ENCODE assay signal across 28 mouse cellular contexts in the genomic region with DNA sequence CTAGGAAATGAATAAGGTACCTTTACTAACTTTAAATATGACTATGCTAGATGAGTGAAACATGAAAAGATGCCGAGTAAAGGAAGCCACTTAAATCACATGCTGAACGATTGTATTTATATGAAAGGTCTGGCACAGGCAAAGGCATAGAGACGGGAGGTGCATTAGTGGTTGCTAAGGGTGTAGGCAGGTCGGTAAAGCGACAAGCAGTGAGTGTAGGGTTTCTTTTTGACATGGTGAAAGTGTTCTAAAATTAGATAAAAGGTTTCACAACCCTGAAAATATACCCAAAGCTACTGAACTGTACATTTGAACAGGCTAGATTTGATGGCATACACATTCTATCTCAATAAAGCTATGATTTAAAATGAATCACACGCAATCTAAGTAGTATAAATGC. TPM values are rescaled to one million over a fixed set of nuclear protein-coding genes. Genes with fewer than 3 reads are reported as not detected.
DNase-seq lines count a peak whose midpoint lies in the region; ATAC-seq and TF ChIP-seq lines count a peak whose summit lies in the region.
"Had no signal": no experiment of that assay in that cellular context is flagged by ENCODE, and none has a peak within 500 bp of the region (broad histone marks: within the 10 kb centered on the region; RNA-seq: fewer than 3 reads in every experiment).

No protein-coding gene starts in this region.

- TF ChIP-seq EP300 in CH12.LX (IDR thresholded peaks at IDR 0.05; ENCODE audit: low read length): peak; percentile 42; the same call in 1 of the 2 replicates

- peak; percentile 43 for ATAC-seq in inflammation-experienced regulatory T-cells, adult 6 months
- ATAC-seq: forebrain, embryonic 15.5 days; intestine, embryonic 16.5 days; Patski had no signal

- in situ Hi-C loops in CH12.LX (cut with MboI; ENCODE audit: low pct_ligation_motif_present, low pct_unique_long_range_greater_than_20kb, low sequenced_read_pairs): no loop called here

- H3K27ac ChIP-seq in CH12.LX (ENCODE audit: insufficient read depth, low read depth): no peak overlapping the region
- H3K27ac ChIP-seq: embryonic facial prominence, embryonic 12.5 days; forebrain, embryonic 15.5 days; heart, adult 2 months; heart, embryonic 15.5 days; hindbrain, embryonic 14.5 days had no signal

- no peaks in the 10 kb centered on the region for H3K27me3 ChIP-seq in CH12.LX (replicated peaks)
- H3K27me3 ChIP-seq: embryonic facial prominence, embryonic 12.5 days; forebrain, embryonic 15.5 days; heart, embryonic 15.5 days; Patski had no signal

- H3K79me2 ChIP-seq in CH12.LX (replicated peaks; ENCODE audit: control insufficient read depth, extremely low read depth, insufficient read depth, poor library complexity, severe bottlenecking): no peaks in the 10 kb centered on the region

- H3K4me2 ChIP-seq in CH12.LX (ENCODE audit: insufficient read depth, low read depth, poor library complexity, severe bottlenecking): no peak overlapping the region
- H3K4me2 ChIP-seq: embryonic facial prominence, embryonic 12.5 days; forebrain, embryonic 15.5 days; heart, embryonic 11.5 days; heart, embryonic 15.5 days; hindbrain, embryonic 14.5 days had no signal

- TF ChIP-seq POLR2A in CH12.LX (IDR thresholded peaks at IDR 0.05; ENCODE audit: low read depth, low read length): no peak

- peak; percentile 44 for DNase-seq in gastrocnemius, adult 18-20 months (ENCODE audit: low spot score)
- no peak for DNase-seq in gastrocnemius, postnatal 25 days
- DNase-seq in CH12.LX (ENCODE audit: extremely low read depth): peak; percentile 34
- DNase-seq in skeletal muscle tissue, adult 2 months (ENCODE audit: low read depth, low spot score): peak; percentile 50
- no peak for DNase-seq in layer of hippocampus, adult 8-10 months (ENCODE audit: low spot score in 2 of 2)
- DNase-seq in left cerebral cortex, adult 11 months (ENCODE audit: low spot score): no peak
- DNase-seq in spleen, adult 18-20 months: no peak
- DNase-seq: adrenal gland, adult 2 months; adrenal gland, postnatal 25 days; cerebellum, adult 2 months; cerebellum, postnatal 14 days; embryo, embryonic 11 days; heart, adult 2 months; heart, postnatal 14 days had no signal

- peaks cover 0 to 24% of the 10 kb centered on the region in 2 experiments; a peak in 2 of 4 replicates for H3K4me1 ChIP-seq in CH12.LX (ENCODE audit: control insufficient read depth in 1 of 2, insufficient read depth in 2 of 2)
- H3K4me1 ChIP-seq: embryonic facial prominence, embryonic 12.5 days; forebrain, embryonic 15.5 days; heart, embryonic 15.5 days had no signal

- TF ChIP-seq RAD21 in CH12.LX (IDR thresholded peaks at IDR 0.05; ENCODE audit: low read depth, low read length): no peak

- H3K4me3 ChIP-seq in CH12.LX (replicated peaks in 1 of 3; ENCODE audit: low read depth in 2 of 3, low read length in 2 of 3, poor library complexity in 1 of 3): no peak overlapping the region
- H3K4me3 ChIP-seq: embryonic facial prominence, embryonic 12.5 days; forebrain, embryonic 15.5 days; heart, adult 2 months; heart, embryonic 15.5 days had no signal

- no peaks in the 10 kb centered on the region for H3K36me3 ChIP-seq in CH12.LX (replicated peaks in 1 of 2; ENCODE audit: control insufficient read depth in 1 of 2, insufficient read depth in 1 of 2, low read length in 1 of 2)
- H3K36me3 ChIP-seq: embryonic facial prominence, embryonic 12.5 days; forebrain, embryonic 15.5 days; heart, embryonic 15.5 days had no signal

- dilution Hi-C loops in CH12.LX (cut with MboI; ENCODE audit: extremely low pct_ligation_motif_present, extremely low pct_unique_long_range_greater_than_20kb, low sequenced_read_pairs): no loop called here

- no peak for TF ChIP-seq CTCF in CH12.LX (conservative IDR thresholded peaks at IDR 0.05 in 1 of 2, IDR thresholded peaks at IDR 0.05 in 1 of 2; ENCODE audit: low read depth in 2 of 2, low read length in 2 of 2)

- no peak overlapping the region for H3K9ac ChIP-seq in CH12.LX (ENCODE audit: insufficient read depth, low read depth)
- H3K9ac ChIP-seq: embryonic facial prominence, embryonic 12.5 days; forebrain, embryonic 15.5 days; heart, embryonic 15.5 days; hindbrain, embryonic 14.5 days had no signal

- H3K9me3 ChIP-seq in CH12.LX (replicated peaks; ENCODE audit: low read length): peaks cover 5% of the 10 kb centered on the region
- H3K9me3 ChIP-seq: embryonic facial prominence, embryonic 12.5 days; forebrain, embryonic 15.5 days; heart, embryonic 15.5 days had no signal

TF ChIP-seq in CH12.LX, 34 proteins besides CTCF, POLR2A, EP300 and RAD21:
- 0 out of 2 replicates have a peak, but pooled peaks have one; percentile 31 for TF ChIP-seq SIN3A (IDR thresholded peaks at IDR 0.05; ENCODE audit: low read length)
- no peak for TF ChIP-seq PAX5 (IDR thresholded peaks at IDR 0.05; ENCODE audit: low read length)
- no peak for TF ChIP-seq KAT2A (IDR thresholded peaks at IDR 0.05; ENCODE audit: insufficient replicate concordance, low read length)
- peak; percentile 80 for TF ChIP-seq MEF2A (IDR thresholded peaks at IDR 0.05; ENCODE audit: borderline replicate concordance, low read depth, low read length)
- TF ChIP-seq IRF4 (IDR thresholded peaks at IDR 0.05; ENCODE audit: low read depth, low read length): peak; percentile 66

RNA-seq across cellular contexts. Expression of gene Tnpo1, which starts 10.9 kb away (rescaled TPM):
- 10 to 100 TPM; 26.9 to 36.5 TPM for total RNA-seq in gastrocnemius, adult 18-20 months (2021)
- total RNA-seq in gastrocnemius, postnatal 25 days (2021): 10 to 100 TPM; 33.5 to 33.8 TPM
- total RNA-seq in CH12.LX (2012; rRNA removed) (93.6 and 111 TPM in 2 replicates), CH12.LX (2014; rRNA removed) (95.9 and 104 TPM in 2 replicates)
- 90.7 and 105 TPM in 2 replicates for polyA plus RNA-seq in CH12.LX (2012; ENCODE audit: insufficient read length, low read depth)
- 10 to 100 TPM; 24.5 to 35.9 (median 35.5) TPM for polyA plus RNA-seq in inflammation-experienced regulatory T-cells, adult 6 months (2017; shearing (Covaris generic))
- total RNA-seq in layer of hippocampus, adult 8-10 months (2022): 10 to 100 TPM; 62.4 to 73.5 (median 71.6) TPM

RNA-seq across cellular contexts. Expression of gene 1700024P04Rik, which starts 47.3 kb away (rescaled TPM):
- total RNA-seq in gastrocnemius, adult 18-20 months (2021): not detected
- total RNA-seq in gastrocnemius, postnatal 25 days (2021): not detected
- total RNA-seq in CH12.LX (2012; rRNA removed) (not detected in 2 replicates), CH12.LX (2014; rRNA removed) (not detected in 2 replicates)
- polyA plus RNA-seq in CH12.LX (2012; ENCODE audit: insufficient read length, low read depth): not detected in 2 replicates
- polyA plus RNA-seq in inflammation-experienced regulatory T-cells, adult 6 months (2017; shearing (Covaris generic)): not detected
- not detected for total RNA-seq in layer of hippocampus, adult 8-10 months (2022)
- total RNA-seq: adrenal gland, adult 2 months; adrenal gland, postnatal 25 days; common myeloid progenitor, adult 5-6 weeks; gastrocnemius, postnatal 4 days; heart, adult 2 months; heart, postnatal 14 days; hematopoietic stem cell, adult 5-6 weeks; MEL had no signal
- polyA plus RNA-seq: adrenal gland, adult 2 months; C2C12; cerebellum, adult 2 months; embryonic facial prominence, embryonic 12.5 days; forebrain, embryonic 11.5 days; forebrain, embryonic 15.5 days; heart, adult 2 months; heart, embryonic 11.5 days; heart, embryonic 15.5 days; hindbrain, embryonic 14.5 days; intestine, embryonic 16.5 days; Patski had no signal

Comparison
In these comparisons a context has a peak if more than half of its experiments do, and no peak if none do; other contexts are left out.
1. DNase-seq: peak in gastrocnemius, adult 18-20 months (single experiment), CH12.LX (single experiment) and skeletal muscle tissue, adult 2 months (single experiment); none in gastrocnemius, postnatal 25 days (single experiment), layer of hippocampus, adult 8-10 months (0 of 2), left cerebral cortex, adult 11 months (single experiment) and spleen, adult 18-20 months (0 of 2).